Mouse (Mus musculus) heart, embryonic 10.5 days (tissue): ENCODE measurements around the gene Ugt1a6a. TPM values are rescaled to one million over a fixed set of nuclear protein-coding genes. Genes with fewer than 3 reads are reported as not detected.

Source experiments
- DNase-seq: peaks from one replicate; pipeline ENCODE4 v3.0.0-alpha.2; 2017; ENCODE audit warnings: low spot score
- H3K27ac ChIP-seq: fragments of 300-500 bp; sonication (generic); 2 replicates; pipeline ENCODE4 v1.5.1; 2016; ENCODE audit warnings: mild to moderate bottlenecking
- H3K27me3 ChIP-seq: fragments of 300-500 bp; sonication (generic); 2 replicates; pipeline ENCODE4 v1.6.1; 2016; ENCODE audit warnings: mild to moderate bottlenecking; ENCODE audit not compliant: poor library complexity, insufficient read depth, severe bottlenecking
- H3K36me3 ChIP-seq: fragments of 300-500 bp; sonication (generic); 2 replicates; pipeline ENCODE4 v1.6.1; 2016; ENCODE audit warnings: mild to moderate bottlenecking, moderate library complexity
- H3K4me1 ChIP-seq: fragments of 300-500 bp; sonication (generic); 2 replicates; pipeline ENCODE4 v1.6.1; 2016; ENCODE audit warnings: mild to moderate bottlenecking
- H3K4me3 ChIP-seq: fragments of 300-500 bp; sonication (generic); 2 replicates; pipeline ENCODE4 v1.5.1; 2016; ENCODE audit warnings: mild to moderate bottlenecking, moderate library complexity
- H3K9me3 ChIP-seq: fragments of 300-500 bp; sonication (generic); 2 replicates; pipeline ENCODE4 v1.6.1; 2016; ENCODE audit warnings: mild to moderate bottlenecking, moderate library complexity
- WGBS: fragments of 180-500 bp; shearing (Covaris S2); methylation state at CpG from one replicate; pipeline ENCODE4 v1.1.7; 2016; 5-methylcytosine and 5-hydroxymethylcytosine counted together
- polyA plus RNA-seq: library from polyadenylated mRNA; unstranded; fragments of >200 nt; fragmentation: Nextera tagmentation; extraction: Ambion mirVana; gene quantifications from 2 replicates; pipeline ENCODE4 v1.2.1, GENCODE M21; 2016

Gene Ugt1a6a
- polyA plus RNA-seq, 1 experiment from 2014 or later = not detected

- Histone ChIP-seq H3K4me3 (no peak overlapping the region), H3K9me3 (peaks cover 93% of the 10 kb centered on the region), H3K4me1 (no peaks in the 10 kb centered on the region), H3K27me3 (no peaks in the 10 kb centered on the region), H3K27ac (no peak overlapping the region), H3K36me3 (no peaks in the 10 kb centered on the region)
- no peak for DNase-seq
- 73% methylated on average over 3 of the region's 3 CpGs for WGBS
Observed at GRCm38 (mm10) chr1:88229566-88229965, 95.0 kb downstream of the Ugt1a6a start.

DNA sequence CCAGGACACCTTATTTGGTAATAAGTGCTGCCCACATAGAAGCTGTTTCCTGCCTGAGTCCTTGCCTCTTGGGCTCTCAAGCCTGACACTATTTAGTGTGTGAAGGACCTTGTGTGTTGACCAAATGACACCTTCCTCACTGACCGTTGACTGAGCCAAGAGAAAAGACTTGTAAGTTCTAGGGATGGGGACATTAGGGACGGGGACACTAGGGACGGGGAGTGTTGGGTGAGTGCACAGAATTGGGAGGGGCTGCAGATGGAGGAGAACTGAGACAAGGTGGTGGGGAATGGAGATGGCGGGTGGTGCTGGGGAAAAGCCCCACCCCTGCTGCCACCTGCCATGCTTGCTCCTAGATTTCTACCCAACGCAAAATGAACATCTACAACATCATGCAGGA, 95.4 kb downstream of the Ugt1a6a start:
- H3K27ac ChIP-seq = no peak overlapping the region
- 77% methylated on average over 5 of the region's 5 CpGs for WGBS
- peaks cover 97% of the 10 kb centered on the region for H3K9me3 ChIP-seq
- H3K36me3 ChIP-seq = no peaks in the 10 kb centered on the region
- no peak overlapping the region for H3K4me3 ChIP-seq
- no peak for DNase-seq
- H3K27me3 ChIP-seq = no peaks in the 10 kb centered on the region
- H3K4me1 ChIP-seq = no peaks in the 10 kb centered on the region

DNA sequence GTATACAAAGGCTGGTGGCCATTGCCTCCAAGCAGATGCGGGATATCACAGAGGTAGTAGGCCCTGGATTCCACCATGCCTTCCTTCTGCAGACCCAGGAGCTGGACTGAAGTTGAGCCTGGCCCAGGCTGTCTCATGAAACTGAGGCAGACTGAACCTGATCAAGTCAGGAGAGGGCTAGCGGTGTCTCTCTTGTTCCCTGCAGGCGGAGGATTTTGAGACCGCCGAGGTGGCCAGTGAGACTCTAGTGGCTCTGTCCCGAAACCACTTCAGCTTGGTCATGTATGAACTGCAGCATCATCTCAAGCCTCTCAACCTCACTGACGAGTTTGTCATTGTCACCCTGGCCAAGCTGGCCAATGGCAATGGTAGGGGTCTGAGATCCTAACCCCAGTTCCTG, 95.8 kb downstream of the Ugt1a6a start:
- H3K4me3 ChIP-seq = no peak overlapping the region
- H3K9me3 ChIP-seq = peaks cover 99% of the 10 kb centered on the region
- WGBS = 70% methylated on average over 7 of the region's 7 CpGs
- H3K4me1 ChIP-seq = no peaks in the 10 kb centered on the region
- no peaks in the 10 kb centered on the region for H3K27me3 ChIP-seq
- DNase-seq = no peak
- no peak overlapping the region for H3K27ac ChIP-seq
- no peaks in the 10 kb centered on the region for H3K36me3 ChIP-seq

DNA sequence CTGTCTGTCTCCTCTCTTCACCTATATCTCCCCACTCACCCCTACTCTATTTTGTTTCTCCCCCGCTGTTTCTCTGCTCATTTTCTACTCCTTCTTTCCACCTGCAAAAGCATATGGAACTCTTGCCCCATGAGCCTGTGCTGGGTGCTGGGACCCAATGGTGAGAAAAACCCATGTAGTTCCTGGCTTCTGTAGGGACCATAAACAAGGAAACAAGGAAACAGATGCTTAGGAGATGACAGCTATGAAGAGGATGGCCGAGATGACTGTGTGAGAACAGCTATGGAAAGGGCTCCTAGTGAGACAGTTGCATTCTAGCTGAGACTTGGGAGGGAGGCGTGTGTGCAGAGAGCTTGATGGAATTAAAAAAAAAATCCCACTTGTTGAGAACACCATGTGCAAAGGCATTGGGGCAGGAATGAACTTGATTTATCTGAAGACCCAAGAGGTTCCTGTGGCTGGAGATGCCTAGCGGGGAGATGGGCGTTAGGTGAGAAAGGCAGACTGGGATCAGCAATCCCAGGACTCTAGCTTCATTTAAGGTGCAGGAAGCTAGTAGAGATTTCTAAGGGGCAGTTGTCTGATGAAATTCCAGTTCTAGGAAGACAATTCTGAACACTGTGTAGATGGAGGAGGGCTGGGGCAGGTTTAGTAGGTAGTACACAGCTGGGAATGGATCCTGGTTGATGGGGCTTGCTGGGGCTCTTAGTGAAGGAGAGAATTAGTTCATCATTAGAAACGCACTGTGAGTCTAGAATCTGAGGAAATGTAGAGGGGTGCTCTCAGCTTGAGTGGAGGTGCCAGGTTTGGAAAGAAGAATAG, 96.6 kb downstream of the Ugt1a6a start:
- WGBS = 73% methylated on average over 6 of the region's 6 CpGs
- Histone ChIP-seq H3K4me1 (no peaks in the 10 kb centered on the region), H3K36me3 (no peaks in the 10 kb centered on the region), H3K9me3 (peaks cover 99% of the 10 kb centered on the region), H3K4me3 (no peak overlapping the region), H3K27ac (no peak overlapping the region), H3K27me3 (no peaks in the 10 kb centered on the region)
- no peak for DNase-seq

DNA sequence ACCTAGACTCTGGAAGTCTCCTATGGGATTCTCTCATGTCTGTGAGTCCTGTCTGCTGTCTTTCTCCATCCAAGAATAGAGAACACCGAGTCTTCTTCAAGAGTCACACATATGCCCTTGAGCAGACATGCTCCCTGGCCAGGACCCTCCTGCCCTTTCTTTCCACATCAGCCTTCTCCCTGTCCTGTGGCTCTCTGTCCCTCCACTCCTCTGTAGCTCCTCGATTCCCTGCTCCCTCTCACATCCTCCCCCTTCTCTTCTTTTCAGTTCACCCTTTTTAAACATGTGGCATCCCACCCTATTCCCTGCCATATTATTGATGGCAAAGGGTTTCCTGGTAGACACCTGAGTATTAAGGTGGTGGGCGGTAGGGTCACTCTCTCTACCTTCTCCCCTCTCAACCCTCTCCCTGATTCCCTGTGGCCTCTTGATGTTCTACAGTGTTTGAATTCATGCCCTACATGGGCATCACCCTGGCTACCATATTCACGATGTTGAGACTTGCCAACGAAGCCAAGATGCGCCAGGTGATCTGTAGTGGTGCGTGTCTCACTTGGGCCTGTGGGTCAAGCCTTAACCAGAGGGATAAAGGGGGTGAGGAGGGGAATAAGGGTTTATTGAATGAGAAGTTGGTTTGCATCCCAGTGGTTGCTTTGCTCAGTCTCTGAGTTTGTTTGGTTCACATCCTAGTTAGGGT, 97.3 kb downstream of the Ugt1a6a start:
- peaks cover 96% of the 10 kb centered on the region for H3K9me3 ChIP-seq
- no peaks in the 10 kb centered on the region for H3K27me3 ChIP-seq
- no peak overlapping the region for H3K4me3 ChIP-seq
- no peak overlapping the region for H3K27ac ChIP-seq
- WGBS = 58% methylated on average over 7 of the region's 7 CpGs
- no peaks in the 10 kb centered on the region for H3K4me1 ChIP-seq
- no peaks in the 10 kb centered on the region for H3K36me3 ChIP-seq
- no peak for DNase-seq

GRCm38 (mm10) chr1:88232664-88233380, 98.2 kb downstream of the Ugt1a6a start:
- WGBS = 52% methylated on average over 3 of the region's 3 CpGs
- H3K4me3 ChIP-seq = no peak overlapping the region

DNA sequence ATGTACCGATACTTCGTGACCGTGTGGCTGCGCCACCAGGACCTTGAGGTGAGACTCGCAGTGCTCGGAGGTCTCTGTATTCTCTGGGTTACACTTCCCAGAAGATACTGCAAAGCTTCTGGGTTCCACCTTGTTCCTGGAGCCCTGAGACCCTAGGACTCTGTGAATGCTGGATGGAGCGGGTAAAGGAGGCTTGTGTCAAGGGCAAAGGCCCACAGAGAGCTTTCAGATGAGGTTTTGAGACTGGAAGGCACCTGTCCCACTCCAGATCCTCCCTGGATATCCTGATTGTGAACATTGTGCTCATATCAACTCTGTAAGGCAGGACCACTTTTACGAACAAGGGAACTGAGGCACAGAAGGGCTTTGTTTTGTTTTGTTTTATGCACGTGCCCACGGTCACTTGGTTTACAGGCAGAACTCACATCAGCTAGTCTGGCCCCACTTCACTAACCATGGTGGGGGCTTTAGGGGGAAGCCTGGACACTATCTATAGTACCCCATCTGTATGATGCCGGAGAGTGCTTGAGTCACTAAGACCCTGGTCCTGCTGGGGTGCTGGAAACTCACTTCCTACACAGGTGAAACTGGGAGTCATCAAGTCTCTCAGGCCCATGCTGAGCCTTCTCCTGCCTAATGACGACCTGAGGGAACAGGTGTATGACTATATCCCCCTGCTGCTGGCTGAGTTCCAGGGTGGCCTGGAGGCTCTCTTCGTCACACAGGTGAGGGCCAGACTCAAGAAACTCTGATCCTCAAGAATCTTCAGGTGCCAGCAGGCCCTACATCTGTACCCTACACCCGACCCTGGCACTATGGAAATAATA, 99.0 kb downstream of the Ugt1a6a start:
- Histone ChIP-seq H3K4me1 (no peaks in the 10 kb centered on the region), H3K27ac (no peak overlapping the region), H3K4me3 (no peak overlapping the region), H3K36me3 (no peaks in the 10 kb centered on the region), H3K27me3 (no peaks in the 10 kb centered on the region), H3K9me3 (peaks cover 96% of the 10 kb centered on the region)
- WGBS = 62% methylated on average over 14 of the region's 14 CpGs
- no peak for DNase-seq

More at GRCm38 (mm10) chr1:88232664-88233380, 98.2 kb downstream of the Ugt1a6a start:
- DNase-seq = no peak
- peaks cover 96% of the 10 kb centered on the region for H3K9me3 ChIP-seq
- H3K4me1 ChIP-seq = no peaks in the 10 kb centered on the region
- no peaks in the 10 kb centered on the region for H3K27me3 ChIP-seq
- no peaks in the 10 kb centered on the region for H3K36me3 ChIP-seq
- no peak overlapping the region for H3K27ac ChIP-seq

- WGBS = 61% methylated on average over 4 of the region's 4 CpGs
- no peak for DNase-seq
Observed at GRCm38 (mm10) chr1:88234248-88234610, 99.6 kb downstream of the Ugt1a6a start.

DNA sequence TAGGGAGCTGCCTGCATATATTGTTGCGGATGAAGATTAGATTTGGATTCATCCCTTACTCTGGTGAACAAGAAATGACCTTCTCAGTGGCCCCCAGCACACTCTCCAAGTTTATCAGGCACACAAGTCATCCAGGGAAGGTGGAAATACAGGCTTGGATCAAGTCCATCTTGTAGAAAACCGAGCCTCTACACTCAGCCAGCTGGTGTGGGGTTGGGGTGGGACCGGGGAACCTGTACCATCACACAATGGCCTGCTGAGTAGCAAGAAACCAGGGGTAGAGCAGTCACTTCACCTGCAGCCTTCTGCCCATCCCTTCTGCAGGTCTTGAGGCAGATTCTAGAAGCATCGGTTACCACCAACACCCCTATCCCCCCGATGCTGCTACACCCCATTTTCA, 100.0 kb downstream of the Ugt1a6a start:
- Histone ChIP-seq H3K4me1 (no peaks in the 10 kb centered on the region), H3K4me3 (no peak overlapping the region), H3K27ac (no peak overlapping the region), H3K9me3 (peaks cover 96% of the 10 kb centered on the region), H3K27me3 (no peaks in the 10 kb centered on the region), H3K36me3 (no peaks in the 10 kb centered on the region)
- no peak for DNase-seq
- WGBS = 44% methylated on average over 5 of the region's 5 CpGs

More at GRCm38 (mm10) chr1:88234248-88234610, 99.6 kb downstream of the Ugt1a6a start:
- no peaks in the 10 kb centered on the region for H3K36me3 ChIP-seq
- H3K4me1 ChIP-seq = no peaks in the 10 kb centered on the region
- H3K27me3 ChIP-seq = no peaks in the 10 kb centered on the region
- no peak overlapping the region for H3K4me3 ChIP-seq
- H3K27ac ChIP-seq = no peak overlapping the region
- peaks cover 96% of the 10 kb centered on the region for H3K9me3 ChIP-seq

DNA sequence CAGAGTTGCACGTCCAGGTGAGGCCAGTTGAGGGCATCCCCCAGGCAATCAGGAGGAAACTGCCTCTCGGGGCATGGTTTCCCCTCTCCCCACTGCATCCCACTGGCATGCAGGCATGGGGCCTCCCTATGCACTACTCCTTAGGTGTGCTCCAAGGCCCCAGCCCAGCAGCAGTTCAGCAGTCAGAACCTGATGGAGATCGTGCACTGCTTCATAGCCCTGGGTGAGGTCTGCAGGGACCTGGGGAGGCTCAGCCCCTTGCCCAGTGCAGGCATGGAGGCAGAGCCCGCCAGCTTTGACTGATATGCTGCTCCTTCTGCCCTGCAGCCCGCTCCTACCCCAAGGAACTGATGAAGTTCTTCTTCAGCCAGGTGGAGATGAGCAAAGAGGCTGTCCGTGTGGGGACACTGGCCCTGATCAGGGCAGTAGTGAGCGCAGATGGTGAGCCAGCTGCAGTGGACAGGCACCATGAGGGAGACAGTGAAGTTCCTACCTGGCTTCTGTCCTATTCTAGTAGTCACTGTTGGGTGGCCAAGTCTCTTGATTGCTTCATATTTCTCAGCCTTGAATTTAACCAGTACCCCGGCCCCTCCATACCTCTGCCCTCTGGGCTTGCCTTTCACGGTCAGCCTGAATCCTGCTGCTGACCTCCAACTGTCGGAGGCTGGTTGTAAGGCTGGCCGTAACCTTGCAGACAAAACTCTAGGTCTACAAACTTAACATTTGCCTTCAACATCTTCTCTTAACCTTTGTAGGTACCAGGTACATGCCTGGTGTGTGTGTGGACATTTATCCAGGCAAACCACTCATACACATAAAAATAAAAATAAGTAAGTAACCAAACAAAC, 100.7 kb downstream of the Ugt1a6a start:
- Histone ChIP-seq H3K9me3 (peaks cover 96% of the 10 kb centered on the region), H3K27me3 (no peaks in the 10 kb centered on the region), H3K4me3 (no peak overlapping the region), H3K4me1 (no peaks in the 10 kb centered on the region), H3K36me3 (no peaks in the 10 kb centered on the region), H3K27ac (no peak overlapping the region)
- no peak for DNase-seq
- WGBS = 62% methylated on average over 11 of the region's 11 CpGs

DNA sequence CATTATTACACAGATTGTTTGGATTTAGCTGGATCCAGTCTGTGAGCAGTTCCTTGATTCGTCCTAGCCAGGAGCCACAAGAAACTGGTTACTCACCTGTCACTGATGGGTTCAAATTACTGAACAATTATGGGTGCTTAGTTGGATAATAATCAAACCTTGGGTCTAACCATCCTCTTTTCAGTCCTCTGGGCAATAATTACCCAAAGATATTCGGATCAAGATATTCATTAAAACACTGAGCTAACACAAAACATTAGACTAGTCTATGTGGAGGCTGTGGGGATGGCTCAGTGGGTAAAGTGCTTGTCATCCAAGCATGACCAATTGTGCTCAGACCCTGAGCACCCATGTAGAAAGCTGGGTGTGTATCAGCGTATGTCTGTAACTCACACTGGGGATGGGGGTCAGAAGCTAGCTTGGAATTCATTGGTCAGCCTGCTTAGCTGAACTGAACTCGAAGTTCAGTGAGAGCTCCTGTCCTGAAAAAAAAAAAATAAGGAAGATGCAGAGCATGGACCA, 101.3 kb downstream of the Ugt1a6a start:
- no peaks in the 10 kb centered on the region for H3K27me3 ChIP-seq
- H3K4me3 ChIP-seq = no peak overlapping the region
- peaks cover 97% of the 10 kb centered on the region for H3K9me3 ChIP-seq
- no peak overlapping the region for H3K27ac ChIP-seq
- WGBS = 63% methylated on average over 4 of the region's 4 CpGs
- DNase-seq = no peak
- no peaks in the 10 kb centered on the region for H3K36me3 ChIP-seq
- no peaks in the 10 kb centered on the region for H3K4me1 ChIP-seq
